Mouse (Mus musculus) cerebellum, adult 2 months (tissue): ENCODE data around the gene Cerk.

Source experiments
- CTCF ChIP-seq: fragments of 200-500 bp; IDR thresholded peaks from 2 replicates; pipeline ENCODE4 v1.5.1; 2011; ENCODE audit warnings: low read depth, mild to moderate bottlenecking, control low read depth, low read length, moderate library complexity, borderline replicate concordance; ENCODE audit not compliant: insufficient read depth
- POLR2A ChIP-seq: fragments of 200-500 bp; IDR thresholded peaks from 2 replicates; pipeline ENCODE4 v1.6.1; 2011; ENCODE audit warnings: low read length, control low read depth, borderline replicate concordance; ENCODE audit not compliant: insufficient read depth

DNA sequence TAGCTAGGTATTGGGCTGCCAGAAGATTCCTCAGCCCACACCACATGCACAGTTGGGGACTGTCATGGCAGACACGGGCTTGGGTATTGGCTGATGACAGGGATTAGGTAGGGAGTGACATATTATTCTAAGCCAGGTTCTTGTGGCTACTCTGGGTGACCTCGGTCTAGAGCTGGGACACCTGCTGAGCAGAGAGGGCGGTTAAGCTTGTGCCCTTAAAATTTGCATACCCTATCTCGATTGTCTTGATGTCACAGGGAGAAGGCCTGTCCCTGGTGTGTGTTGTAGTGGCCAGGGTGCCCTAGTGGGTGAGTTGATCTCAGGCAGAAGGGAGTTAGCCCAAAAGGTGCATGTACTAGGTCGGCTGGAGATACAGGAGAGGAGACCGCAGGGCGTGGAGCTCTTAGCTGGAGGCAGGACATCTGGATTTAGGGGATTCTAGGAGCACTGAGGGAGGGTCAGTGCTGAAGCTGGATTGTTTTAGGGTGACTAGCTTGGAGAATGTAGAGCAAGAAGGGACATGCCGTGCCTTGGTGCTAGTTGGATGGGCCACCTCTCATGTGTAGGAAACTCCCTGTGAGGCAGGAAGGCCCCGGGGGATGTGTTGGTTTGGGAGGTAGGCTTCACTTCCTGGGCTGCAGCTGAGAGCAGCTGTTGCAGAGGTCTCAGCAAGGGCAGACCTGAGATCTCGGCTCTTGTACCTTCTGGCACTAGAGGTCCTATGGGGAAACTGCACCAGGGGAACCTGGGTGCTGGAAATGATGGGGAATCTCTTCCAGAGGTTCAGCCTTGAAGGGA is 91.4 kb downstream of the Cerk start:
- TF ChIP-seq CTCF = no peak
- no peak for TF ChIP-seq POLR2A
